Mouse (Mus musculus): ENCODE data around the gene Hoxa4. TPM values are rescaled to one million over a fixed set of nuclear protein-coding genes. Genes with fewer than 3 reads are reported as not detected.

The Hoxa4 gene
- 1 to 10 TPM; 1.9 to 3.3 (median 2.7) TPM for total RNA-seq (2022)

DNA sequence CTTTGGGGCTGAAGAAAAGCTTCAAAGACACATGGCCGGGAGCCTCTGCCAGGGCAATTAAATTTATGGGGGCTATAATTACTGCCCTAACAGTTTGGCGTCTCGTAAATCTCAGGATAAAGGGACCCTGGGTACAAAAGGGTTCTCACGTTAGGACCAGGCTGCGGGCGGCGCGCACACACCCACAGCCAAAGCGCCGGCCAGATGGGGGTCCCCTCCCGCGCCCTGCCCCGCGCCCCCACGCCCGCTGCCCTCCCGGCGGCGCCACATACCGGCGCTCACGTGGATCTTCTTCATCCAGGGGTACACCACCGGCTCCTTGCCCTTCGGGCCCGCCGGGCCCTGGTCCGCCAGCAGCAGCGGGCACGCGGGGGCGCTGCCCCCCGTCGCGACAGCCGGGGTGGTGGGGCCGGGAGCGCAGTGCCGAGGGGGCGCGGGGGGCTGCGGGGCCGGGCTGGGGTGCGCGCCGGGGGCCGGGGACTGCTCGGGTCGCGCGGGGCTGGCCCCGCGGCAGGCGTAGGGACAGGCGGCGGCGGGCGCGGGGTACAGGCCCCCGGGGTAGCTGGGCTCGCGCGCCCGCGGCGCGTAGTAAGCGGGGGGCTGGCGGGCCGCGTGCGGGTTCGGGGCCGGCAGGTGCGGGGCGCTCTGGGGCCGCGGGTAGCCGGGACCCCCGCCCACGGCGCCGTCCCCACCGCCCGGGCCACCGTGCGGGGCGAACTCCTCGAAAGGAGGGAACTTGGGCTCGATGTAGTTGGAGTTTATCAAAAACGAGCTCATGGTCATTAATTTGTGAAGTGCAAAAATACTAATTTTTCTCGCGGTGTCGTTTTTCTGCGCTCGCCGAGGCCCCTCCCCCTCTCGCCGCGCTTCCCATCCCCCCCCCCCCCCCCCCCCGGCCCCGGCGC lies at the start of gene Hoxa4:
TSS of gene Hoxa4 (minus strand) at position 848 of the 905 bp plus-strand sequence.
- DNase-seq, result no peak

DNA sequence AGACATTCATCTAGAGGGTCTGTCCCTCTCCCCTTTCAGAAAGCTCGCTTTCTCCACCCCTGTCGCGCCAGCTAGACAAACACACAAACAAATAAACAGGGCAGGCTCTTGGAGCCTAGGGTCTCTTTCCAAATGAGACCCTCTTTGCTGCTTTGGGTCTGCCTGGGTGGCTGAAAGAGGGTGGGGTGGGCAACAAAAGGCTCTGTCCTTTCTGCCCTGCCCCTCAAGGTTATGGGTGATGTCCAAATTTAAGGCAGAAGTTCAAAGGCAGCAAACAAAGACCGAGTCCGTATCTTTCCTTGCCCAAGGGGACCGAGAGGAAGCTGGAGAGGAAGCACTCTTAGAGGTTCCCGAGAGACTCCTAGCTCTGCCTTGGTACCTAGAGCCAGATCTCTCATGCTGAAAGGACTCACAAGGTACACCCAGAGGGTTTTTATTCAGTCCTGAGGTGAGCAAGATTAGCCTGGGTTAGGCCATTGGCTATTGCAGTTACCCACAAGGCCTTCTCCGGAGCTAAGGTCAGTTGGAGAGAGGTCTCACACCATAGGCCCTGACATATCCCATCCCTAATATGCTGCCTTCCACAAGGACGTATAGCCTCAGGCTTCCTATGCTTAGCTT lies 49.6 kb upstream of the Hoxa4 start:
- no peak for DNase-seq

DNA sequence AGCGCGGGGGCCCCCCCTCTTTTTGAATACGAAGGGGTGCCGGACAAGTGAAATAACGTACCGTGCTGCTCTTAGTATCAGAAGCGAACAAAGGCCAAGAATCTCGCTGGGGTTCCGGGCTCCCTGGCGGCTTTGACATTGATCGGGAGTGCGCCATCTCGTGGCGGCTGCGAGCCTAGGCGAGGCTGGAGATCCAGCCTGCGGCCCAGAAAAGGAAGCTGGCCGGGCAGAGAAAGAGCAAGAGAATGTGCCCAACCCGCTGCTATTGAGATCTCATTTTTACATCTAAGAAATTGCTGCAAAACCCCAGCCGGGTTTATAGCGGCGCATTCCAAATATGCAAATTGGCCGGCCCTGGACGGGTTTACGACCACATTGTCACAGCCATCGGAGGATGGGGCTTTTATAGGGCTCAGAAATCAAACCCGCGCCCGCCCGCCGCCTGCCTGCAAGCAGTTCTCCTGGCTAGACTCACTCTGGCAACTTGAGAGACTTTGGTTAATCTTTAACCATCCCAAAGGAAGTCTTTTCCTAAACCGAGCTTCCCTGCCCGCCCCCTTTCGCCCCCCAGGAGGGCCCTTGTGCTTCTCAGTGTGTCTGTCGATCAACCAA lies 48.9 kb upstream of the Hoxa4 start, which contains the start of gene Hoxa10:
TSS of gene Hoxa10 (minus strand) at position 466 of the 612 bp plus-strand sequence.
- DNase-seq, result no peak

DNA sequence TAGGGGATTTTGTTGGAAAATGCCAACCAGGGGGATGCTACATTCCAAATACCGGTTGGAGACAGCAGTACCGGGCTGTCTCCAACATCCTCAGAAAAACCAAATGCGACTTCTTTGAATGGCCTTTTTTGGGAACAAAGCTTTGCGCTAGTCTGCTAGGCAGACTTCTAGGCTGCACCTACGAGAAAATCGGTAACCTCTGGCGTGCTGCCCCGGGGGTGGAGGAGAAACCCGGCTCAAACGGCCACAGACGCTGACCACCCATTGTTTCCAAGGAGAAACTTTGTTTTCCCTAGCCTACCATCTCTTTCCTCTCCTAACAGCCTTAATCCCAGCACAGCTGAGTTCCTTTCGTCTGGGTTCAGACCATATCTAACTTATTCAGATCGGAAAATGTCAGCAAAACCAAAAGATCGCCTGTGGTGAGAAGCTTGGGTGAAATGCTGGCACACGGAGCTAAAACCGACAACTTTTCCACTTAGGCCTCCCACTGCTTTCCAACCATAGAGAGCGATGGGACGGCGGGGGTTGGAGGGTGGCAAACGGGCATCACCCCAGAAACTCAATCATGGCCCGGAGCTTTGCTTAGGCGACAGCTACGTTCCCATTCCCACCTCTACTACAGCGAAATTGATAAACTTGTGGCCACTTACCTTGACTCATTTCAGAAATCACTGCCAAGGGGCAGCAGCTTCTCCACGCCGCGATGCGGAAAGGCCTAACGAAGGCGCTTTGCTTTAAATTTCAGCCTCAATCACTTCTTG lies 48.3 kb upstream of the Hoxa4 start:
- no peak for DNase-seq

DNA sequence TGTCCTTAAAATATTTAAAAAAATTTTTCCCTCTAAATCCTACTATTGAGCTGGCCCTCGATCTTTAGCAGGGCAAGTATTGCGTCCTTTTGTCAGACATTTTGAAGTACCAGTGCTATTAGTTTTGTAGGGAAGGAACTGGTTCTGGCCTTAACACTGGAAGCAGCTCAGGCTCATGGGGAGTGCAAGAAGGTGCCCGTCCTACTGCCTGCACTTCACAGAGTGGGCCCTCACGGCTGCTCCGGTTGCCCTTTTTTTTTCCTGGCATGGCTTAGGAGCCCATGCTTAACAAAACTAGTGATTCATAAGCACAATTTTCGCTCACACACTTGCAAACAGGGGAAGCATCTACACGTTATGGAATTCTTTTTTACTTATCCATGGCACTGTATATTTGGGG lies 47.4 kb upstream of the Hoxa4 start:
- no peak for DNase-seq

DNA sequence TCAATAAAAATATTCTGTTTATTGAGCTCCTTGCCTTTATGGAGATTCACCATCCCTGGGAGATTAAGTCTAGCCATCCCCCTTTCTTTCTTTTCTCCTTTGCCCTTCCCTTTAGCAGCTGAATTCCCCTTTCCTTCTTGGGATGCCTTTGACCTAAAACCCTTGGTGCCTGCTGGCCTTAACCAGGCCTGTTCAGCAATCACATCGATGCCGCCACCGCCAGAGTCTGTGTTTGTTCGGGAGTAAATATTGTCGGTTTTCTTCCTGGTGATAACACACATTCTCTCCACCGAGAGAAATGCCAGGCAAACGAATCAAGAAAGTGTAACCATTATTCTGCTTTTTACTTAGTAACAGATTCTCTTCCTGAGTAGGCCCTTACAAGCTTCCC lies 46.6 kb upstream of the Hoxa4 start:
- DNase-seq, result no peak

DNA sequence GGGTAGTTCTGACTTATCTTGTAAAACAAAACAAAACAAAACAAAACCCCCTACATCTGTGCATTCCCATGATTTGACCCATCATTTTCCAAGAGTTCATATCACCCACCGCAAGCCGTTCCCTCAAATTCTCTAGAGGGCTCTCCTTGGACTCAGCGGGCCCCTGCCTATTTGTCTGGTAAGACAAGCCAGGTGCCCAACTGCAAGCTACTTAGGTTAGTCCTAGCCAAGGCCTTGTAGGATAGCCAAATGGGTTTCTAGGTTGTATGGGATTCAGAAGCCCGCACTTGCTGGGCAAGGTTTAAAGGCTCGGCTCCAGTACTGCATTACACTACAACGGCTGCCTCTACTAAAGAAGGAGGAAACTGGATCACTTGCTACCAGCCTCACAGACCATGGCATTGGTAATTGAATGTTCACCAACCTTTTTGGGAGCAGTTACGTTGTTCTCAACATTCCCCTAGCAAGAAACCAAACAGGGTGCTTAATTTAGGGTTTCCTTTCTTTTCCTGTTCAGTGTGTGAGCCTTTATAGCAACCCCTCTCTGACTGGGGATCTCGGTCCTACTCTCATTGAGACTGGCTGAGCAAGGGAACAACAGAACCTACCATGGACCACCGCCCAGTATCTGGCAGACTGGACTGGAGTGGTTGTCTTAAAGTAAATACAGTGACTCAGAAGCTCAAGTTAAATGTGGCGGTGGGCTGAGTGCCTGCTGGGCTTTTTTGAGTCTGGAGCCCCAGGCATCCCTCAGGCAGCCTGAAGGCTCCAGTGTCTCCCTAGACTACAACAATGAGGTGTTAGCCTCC lies 46.0 kb upstream of the Hoxa4 start:
- DNase-seq, result no peak

DNA sequence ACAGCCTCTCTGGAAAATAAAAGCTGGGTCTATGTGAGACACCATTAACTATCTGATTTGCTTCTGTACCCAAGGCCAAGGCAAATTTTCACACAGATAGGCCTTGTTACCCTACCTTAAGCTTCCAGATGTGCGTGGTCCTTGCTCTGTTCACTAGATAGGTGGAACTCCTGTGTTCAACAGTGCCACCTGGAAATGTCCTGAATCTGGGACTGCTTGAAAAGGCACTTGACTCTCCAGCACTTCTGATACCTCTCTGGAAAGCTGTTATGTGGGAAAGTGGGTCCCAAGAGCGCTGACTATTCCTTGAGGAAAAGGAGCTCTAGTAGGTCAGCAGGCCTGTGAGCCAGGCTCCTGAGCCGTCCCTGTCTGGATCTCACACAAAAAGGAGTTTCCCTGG lies 45.3 kb upstream of the Hoxa4 start:
- no peak for DNase-seq

DNA sequence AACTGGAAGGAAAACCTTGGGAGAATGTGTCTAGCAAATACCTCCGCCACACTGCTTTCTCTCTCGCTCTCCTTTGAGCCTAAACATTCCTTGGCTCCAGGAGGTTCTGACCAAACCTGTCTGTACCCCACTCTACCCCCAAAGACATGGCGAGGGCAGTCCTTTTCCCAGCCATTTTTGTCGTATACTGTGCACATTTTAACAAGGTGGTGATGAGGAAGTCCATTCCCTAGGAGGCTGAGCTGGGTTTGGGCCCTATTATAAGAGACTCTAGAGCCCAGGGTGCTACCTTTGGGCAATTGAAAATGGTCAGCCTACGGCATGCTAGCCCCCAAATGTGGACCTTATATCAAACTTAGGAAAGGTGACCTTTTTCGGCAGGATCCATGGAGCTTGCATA lies 44.3 kb upstream of the Hoxa4 start:
- DNase-seq, result no peak

DNA sequence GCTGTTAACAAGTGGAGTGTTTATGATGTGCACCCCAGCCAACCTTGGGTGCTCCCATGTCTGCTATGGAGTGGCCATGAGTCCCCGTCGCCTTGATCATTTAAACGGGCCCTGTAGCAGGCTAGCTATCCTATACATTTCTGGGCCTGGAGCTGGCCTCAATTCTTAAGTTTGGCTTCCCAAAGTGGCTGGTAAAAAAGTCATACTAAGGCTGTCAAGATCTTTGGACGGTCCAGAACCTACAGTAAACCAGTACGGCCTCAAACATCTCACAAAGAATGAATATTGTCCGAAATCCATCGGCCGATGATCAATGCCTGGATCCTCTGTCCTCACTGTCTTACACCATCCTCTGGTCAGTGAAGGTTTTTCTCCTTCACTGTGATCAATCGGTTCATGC lies 43.7 kb upstream of the Hoxa4 start:
- DNase-seq, result no peak

DNA sequence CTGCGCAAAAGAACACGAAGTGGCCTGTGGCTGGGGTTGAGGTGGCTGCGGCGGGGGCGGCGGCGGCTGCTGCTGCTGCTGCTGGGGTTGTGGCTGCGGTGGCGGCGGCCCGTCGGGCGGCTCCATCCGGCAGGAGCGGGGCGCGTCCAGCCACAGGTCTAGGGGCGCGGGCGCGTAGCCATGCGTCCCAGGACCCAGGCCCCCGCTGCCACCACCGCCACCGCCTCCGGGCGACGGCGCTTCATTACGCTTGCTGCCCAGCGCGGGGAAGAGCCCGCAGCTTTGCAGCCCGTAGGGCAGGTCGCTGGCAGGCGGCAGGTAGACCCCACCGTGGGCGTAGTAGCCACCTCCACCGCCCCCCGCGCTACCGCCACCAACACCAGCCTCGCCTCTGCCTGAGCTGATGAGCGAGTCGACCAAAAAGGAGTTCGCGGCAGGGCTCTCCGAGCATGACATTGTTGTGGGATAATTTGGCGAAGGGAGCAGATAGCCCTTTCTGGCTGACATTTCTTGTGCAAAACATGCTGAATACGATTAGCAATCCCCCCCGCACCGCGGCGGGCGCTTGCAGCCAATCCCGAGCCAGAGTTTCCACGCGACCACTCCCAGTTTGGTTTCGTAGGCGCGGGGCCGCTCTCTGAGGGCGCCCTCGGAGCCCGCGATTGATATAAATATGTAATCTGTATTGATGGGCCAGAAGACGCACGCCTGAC lies 43.0 kb upstream of the Hoxa4 start:
- DNase-seq, result no peak

DNA sequence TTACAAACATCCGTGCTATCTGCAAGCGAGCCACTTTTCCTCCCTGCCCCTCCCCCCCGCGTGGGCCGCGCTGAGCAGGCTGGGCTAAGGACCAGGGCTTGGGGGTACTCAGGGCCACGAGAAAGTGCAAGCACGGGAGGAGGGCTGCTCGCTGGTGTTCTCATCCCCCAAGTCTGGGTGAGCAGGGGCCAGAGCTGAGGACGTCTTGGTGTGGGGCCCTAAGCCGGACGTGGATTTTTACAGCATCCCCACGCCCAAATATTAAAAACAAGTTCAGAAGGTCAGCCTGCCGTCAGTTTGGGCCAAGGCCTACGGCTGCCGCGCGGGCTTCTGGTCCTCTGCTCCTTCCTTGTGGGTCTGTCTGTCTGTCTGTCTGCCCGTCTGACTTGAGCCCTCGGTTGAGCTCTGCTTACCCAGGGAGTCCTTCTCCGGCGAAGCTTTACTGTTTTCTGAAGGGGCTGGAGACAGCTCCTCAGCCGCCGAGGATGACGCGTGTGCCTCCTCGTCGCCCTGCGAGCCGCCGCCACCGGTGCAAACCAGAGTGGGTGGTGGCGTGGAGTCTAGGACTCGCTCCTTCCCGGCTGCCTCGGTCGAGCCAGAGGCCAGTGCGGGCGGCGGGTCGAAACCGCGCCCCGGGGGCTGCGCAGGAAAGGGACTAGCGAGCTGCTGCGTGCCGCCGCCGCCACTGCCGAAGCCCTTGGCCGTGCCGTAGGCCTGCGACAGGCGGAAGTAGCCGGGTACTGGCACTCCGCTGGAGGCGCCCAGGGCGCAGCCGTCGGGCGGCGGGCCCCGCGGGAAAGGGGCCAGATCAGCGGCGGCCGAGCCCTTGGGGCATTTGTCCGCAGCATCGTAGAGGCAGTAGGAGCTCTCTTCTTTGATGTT lies 42.2 kb upstream of the Hoxa4 start:
- no peak for DNase-seq

DNA sequence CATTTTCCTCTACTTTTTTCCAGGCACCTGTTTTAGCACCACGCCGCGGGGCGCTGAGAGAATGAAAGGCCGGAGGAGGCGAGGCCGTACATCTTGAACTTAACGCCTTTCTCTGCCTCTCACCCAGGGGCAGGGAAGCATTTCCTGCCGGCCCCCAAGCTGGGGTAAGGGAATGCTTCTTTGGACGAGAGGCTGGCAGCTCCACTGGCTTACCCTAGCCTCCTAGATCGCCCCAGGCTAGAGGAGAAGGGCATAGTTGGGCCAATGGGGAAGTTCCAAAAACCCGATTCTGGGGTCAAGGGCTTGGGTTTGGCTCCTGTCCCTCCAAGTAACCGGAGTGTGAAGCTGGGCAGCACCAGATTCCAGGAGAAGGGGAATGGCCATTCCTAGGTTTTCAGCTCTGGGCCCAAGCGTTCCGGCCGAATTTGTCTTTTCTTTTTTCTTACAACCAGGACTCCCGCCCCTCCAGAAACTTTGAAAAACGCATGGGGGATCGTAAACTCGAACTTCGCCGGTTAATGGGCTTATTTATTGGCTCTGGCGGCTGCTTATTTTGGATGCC lies 41.5 kb upstream of the Hoxa4 start:
- DNase-seq, result no peak

DNA sequence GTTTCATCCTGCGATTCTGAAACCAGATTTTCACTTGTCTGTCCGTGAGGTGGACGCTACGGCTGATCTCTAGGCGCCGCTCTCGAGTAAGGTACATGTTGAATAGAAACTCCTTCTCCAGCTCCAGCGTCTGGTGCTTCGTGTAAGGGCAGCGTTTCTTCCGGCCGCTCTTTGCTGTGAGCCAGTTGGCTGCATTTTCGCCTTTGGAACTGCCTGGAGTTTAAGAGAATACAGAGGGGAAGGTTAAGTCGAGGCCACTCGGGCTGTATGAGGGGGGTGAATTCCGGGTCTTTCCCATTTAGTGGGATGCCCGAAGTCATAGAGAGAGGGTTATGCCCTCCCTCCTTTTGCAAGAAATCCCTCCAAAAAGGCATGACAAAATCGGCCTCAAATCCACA lies 41.0 kb upstream of the Hoxa4 start:
- no peak for DNase-seq

DNA sequence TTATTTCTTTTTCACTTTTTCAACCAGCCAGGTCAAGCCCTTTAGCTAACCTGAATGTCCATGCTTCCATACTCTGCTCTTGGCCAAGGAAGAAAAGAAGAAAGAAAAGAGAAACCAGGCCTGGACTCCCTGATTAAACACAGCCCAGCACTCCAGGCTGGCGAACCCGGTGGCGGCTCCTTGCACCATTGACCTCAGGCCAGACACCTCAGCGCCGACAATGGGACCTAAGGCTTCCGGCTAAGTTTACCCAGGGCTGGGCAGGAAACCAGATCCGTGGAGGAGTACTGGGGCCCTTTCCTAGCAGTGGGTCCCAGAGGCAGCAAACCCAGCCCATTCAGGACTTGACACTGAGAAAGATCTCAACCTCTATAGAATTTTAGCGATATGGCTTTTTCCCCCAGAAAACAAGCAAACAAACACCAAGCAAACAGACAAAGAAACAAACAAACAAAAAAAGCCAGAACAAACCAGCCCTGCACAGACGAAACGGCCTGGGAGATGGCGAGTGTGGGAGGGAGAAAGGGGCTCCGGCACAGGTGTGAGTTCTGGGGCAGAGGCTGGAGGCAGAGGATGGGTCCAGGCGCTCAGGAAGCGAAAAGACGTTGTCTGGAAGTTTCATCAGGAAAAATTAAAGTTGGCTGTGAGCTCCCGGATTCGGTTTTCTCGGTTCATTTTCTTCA lies 40.5 kb upstream of the Hoxa4 start:
- DNase-seq, result no peak

DNA sequence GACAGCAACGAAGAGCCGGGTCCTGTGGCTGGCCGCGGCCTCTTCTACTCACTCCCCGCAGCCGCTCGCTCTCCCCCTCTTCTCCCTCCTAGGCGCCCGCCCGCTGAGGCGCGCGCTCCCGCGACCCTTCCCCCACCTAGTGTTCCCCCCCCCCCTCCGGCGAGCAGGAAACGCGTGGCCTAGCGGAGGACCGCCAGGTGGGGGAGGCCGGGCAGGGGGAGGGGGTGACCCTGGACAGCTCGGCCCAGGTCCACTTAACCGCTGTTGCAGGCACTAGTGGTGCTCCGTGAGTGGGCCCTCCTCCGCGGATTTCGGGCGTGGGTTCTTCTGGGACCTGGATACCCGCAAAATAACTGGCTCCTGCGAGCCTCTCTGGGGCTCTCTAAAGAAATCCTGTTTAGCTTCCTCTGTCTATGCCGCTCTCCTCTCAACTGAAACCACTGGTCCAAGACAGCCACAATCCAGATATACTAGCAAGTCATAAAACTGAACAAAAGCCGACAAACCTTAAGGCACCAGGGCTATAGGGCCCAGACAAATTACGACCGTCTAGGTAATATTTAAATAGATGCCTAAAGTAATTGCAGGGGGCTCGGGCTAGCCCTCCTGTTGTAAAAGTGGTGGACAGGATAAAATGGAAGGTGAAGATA lies 39.1 kb upstream of the Hoxa4 start, which contains the start of gene Hoxa9:
TSS of gene Hoxa9 (minus strand) at position 574 of the 650 bp plus-strand sequence.
- no peak for DNase-seq

DNA sequence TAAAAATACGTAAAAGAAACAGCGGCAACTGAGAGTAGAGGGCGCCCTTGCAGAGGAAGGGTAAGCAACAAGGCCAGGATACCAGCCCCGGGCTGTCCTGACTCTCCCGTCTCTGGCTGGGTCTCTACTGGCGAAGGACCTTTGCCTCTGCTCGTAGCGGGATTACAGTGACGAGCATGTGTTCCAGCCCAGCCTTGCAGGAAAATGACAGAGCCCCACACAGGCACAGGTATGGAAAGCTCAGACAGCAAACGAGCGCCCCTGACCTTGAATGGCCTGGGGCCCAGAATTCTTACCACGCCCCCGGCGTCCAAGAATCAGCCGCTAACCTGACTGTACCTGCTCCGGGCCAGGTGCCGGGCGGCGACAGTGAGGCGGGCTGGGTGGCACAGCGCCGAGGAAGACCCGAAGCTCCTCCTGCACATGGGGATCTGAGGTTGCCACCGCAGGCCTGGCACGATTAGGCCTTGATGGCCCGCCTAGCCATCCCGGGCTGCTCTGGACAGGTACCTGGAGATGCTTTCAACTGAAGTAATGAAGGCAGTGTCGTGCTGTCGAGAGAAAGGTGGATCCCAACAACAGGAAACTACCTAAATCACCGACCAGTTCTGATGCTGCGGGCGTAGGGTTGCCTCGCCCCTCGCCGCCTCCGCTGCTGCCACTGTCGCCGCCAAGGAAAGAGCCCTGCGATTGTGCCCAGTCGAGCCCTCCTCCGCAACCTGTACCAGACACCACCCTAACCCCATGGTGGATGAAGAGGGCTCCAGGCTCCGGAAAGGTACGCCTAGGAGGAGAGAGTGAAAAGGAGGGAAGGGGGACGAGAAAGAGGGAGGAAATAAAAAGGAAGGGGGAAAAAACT lies 38.2 kb upstream of the Hoxa4 start:
- no peak for DNase-seq
